Mouse (Mus musculus) heart, embryonic 16.5 days (tissue): ENCODE measurements around the gene Meiob. TPM values are rescaled to one million over a fixed set of nuclear protein-coding genes. Genes with fewer than 3 reads are reported as not detected.

ENCODE experiments used
- ATAC-seq: fragments of 200-750 bp; cut with Nextera tagmentation; replicated peaks from 2 replicates; pipeline ENCODE4 v1.8.0; 2017; ENCODE audit warnings: moderate number of reproducible peaks; ENCODE audit not compliant: insufficient read depth, low FRiP score; ENCODE audit errors: extremely low read depth
- H3K27ac ChIP-seq: fragments of 300-500 bp; sonication (generic); 2 replicates; pipeline ENCODE4 v1.5.1; 2014; ENCODE audit warnings: mild to moderate bottlenecking, low read length, control low read depth, moderate library complexity
- H3K27me3 ChIP-seq: fragments of 300-500 bp; sonication (generic); 2 replicates; pipeline ENCODE4 v1.6.1; 2014; ENCODE audit warnings: low read length, mixed read lengths; ENCODE audit not compliant: control insufficient read depth, insufficient read depth
- H3K36me3 ChIP-seq: fragments of 300-500 bp; sonication (generic); 2 replicates; pipeline ENCODE4 v1.6.1; 2014; ENCODE audit not compliant: control insufficient read depth, insufficient read depth
- H3K4me1 ChIP-seq: fragments of 300-500 bp; sonication (generic); 2 replicates; pipeline ENCODE4 v1.6.1; 2014; ENCODE audit warnings: low read length, mixed read lengths; ENCODE audit not compliant: control insufficient read depth, insufficient read depth
- H3K4me2 ChIP-seq: fragments of 300-500 bp; sonication (generic); 2 replicates; pipeline ENCODE4 v1.6.1; 2014; ENCODE audit warnings: low read depth, mild to moderate bottlenecking, control low read depth, low read length
- H3K4me3 ChIP-seq: fragments of 300-500 bp; sonication (generic); 2 replicates; pipeline ENCODE4 v1.5.1; 2014; ENCODE audit warnings: mild to moderate bottlenecking, control low read depth, low read length
- H3K9ac ChIP-seq: fragments of 300-500 bp; sonication (generic); 2 replicates; pipeline ENCODE4 v1.6.1; 2014; ENCODE audit warnings: low read length, control low read depth
- H3K9me3 ChIP-seq: fragments of 300-500 bp; sonication (generic); replicated peaks from 2 replicates; pipeline ENCODE4 v1.6.1; 2016; ENCODE audit warnings: low read length; ENCODE audit not compliant: control insufficient read depth
- WGBS: fragments of 180-500 bp; shearing (Covaris S2); extraction: QIAGEN DNeasy Blood & Tissue Kit; methylation state at CpG from one replicate; pipeline ENCODE4 v1.1.7; 2014; 5-methylcytosine and 5-hydroxymethylcytosine counted together
- polyA plus RNA-seq: library from polyadenylated mRNA; unstranded; fragments of >200 nt; fragmentation: Nextera tagmentation; extraction: Ambion mirVana; gene quantifications from 2 replicates; pipeline ENCODE4 v1.2.1, GENCODE M21; 2015

The Meiob gene
- polyA plus RNA-seq, 1 experiment from 2014 or later: not detected

DNA sequence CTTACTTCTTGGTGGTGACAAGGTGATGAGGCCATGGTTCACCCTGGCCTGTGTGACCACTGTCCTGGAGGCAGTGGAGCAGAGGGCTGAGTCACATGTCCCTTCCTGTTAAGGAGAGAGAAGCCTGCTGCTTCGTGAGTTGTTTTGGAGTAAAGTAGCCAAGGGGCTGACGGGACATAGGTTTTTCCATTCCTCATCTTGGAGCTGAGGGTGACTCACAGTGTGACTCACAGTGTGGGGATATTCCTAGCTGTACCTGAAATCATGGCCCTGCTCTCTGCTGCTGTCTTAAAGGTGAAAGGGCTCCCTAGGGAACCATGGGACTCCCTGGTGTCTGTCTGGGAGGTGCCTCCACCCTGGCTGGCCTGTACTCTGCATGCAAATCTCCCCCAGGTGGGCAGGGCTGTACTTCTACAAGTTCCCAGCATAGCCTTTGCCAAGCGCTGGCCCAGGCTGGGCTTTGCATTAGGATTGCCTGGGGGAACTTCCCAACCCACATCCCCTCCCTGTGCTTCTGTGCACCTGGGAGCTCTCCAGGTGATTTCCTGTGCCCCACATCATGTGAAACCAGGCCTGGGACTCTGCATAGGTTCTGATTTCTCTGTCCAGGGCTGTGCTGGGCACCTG, 51.9 kb downstream of the Meiob start:
- H3K9ac ChIP-seq: no peak overlapping the region
- H3K27me3 ChIP-seq: no peaks in the 10 kb centered on the region; the same call in 1 of the 2 replicates
- peaks cover 12% of the 10 kb centered on the region; the same call in 1 of the 2 replicates for H3K36me3 ChIP-seq
- ATAC-seq: no peak
- 77% methylated on average over 3 of the region's 3 CpGs for WGBS
- no peak overlapping the region for H3K27ac ChIP-seq
- H3K9me3 ChIP-seq: no peaks in the 10 kb centered on the region
- no peak overlapping the region for H3K4me3 ChIP-seq
- H3K4me1 ChIP-seq: peaks cover 6% of the 10 kb centered on the region; the same call in 1 of the 2 replicates
- H3K4me2 ChIP-seq: no peak overlapping the region

GRCm38 (mm10) chr17:24856589-24856988, 52.5 kb downstream of the Meiob start:
- Histone ChIP-seq H3K4me1 (no peaks in the 10 kb centered on the region), H3K27me3 (no peaks in the 10 kb centered on the region), H3K27ac (no peak overlapping the region), H3K9me3 (no peaks in the 10 kb centered on the region), H3K4me3 (no peak overlapping the region), H3K36me3 (peaks cover 19% of the 10 kb centered on the region), H3K9ac (no peak overlapping the region), H3K4me2 (no peak overlapping the region)
- 86% methylated on average over 13 of the region's 13 CpGs for WGBS
- ATAC-seq: no peak

DNA sequence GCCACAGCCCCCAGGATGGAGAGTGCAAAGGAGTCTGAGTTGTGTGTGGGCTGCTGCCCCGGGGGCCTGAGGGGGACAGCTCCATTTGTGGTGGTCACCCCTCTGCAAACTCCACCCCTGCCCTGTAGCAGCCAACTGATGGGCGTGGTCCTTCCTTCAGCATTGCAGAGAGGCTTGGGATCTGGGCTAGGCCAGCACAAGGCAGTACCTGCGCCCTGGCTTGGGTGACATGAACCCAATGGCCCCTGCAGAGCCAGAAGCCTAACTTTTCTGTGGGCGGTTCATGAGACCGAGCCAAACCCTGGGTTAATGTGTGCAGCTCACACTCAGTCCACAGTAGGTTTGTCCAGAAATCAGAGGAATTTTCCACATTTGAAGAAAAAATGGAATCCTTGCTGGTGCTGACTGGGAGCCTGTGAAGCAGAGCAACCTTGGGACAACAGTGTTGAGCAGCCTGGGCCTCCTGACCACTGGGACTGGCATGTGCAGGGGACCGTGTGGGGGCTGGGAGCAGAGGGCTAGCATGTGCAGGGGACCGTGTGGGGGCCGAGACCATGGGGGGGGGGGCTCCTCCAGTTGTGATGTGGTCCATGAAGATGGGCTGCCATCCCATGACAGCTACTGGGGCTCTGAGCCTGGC, 53.9 kb downstream of the Meiob start:
- Histone ChIP-seq H3K4me1 (no peaks in the 10 kb centered on the region), H3K9ac (no peak overlapping the region), H3K36me3 (peaks cover 24% of the 10 kb centered on the region), H3K27me3 (no peaks in the 10 kb centered on the region), H3K4me3 (no peak overlapping the region), H3K4me2 (no peak overlapping the region), H3K9me3 (no peaks in the 10 kb centered on the region), H3K27ac (no peak overlapping the region)
- WGBS: 86% methylated on average over 8 of the region's 8 CpGs
- ATAC-seq: no peak

DNA sequence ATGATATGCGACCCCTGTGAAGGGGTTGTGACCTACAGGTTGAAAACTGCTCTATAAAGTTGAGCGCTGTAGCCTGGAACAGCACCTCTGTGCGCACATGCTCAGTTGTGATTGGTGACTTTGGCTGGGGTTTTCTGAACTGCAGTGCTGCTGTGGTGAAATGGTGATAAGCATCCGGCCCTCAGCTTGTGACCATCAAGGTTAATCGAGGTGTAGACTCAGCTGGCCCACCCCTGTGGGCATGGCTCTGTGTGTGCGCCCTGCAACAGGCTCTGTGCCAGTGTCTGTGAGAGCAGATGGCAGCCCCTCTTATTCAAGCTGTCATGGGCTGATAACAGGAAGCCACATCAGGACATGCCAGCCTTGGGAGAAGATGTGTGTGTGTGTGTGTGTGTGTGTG, 54.9 kb downstream of the Meiob start:
- WGBS: 83% methylated on average over 6 of the region's 6 CpGs
- H3K9me3 ChIP-seq: no peaks in the 10 kb centered on the region
- no peak overlapping the region for H3K4me2 ChIP-seq
- H3K36me3 ChIP-seq: peaks cover 21% of the 10 kb centered on the region
- H3K9ac ChIP-seq: no peak overlapping the region
- no peak overlapping the region for H3K27ac ChIP-seq
- no peak overlapping the region for H3K4me3 ChIP-seq
- no peaks in the 10 kb centered on the region for H3K4me1 ChIP-seq
- no peak for ATAC-seq
- no peaks in the 10 kb centered on the region for H3K27me3 ChIP-seq

GRCm38 (mm10) chr17:24860076-24860475, 56.0 kb downstream of the Meiob start:
- Histone ChIP-seq H3K27ac (no peak overlapping the region), H3K4me1 (no peaks in the 10 kb centered on the region), H3K9ac (no peak overlapping the region), H3K4me2 (no peak overlapping the region), H3K9me3 (no peaks in the 10 kb centered on the region), H3K4me3 (no peak overlapping the region), H3K27me3 (no peaks in the 10 kb centered on the region), H3K36me3 (peaks cover 22% of the 10 kb centered on the region)
- 88% methylated on average over 8 of the region's 8 CpGs for WGBS
- no peak for ATAC-seq

DNA sequence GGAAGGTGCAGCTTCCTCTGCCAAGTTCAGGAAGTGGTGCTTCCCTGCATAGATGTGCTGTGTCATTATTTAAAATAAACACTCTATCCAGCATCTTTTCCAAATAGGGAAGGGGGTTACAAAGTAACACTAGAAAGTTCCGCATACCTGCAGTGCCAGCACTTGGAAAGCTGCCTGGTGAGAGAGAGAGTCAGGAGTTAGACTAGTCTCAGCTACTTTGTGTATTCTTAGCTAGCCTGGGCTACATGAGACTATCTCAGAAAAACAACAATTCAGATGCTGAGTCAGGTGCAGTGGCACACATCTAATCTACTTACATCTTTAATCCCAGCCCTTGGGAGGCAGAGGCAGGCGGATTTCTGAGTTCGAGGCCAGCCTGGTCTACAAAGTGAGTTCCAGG, 57.7 kb downstream of the Meiob start:
- H3K4me2 ChIP-seq: no peak overlapping the region
- peaks cover 23% of the 10 kb centered on the region for H3K36me3 ChIP-seq
- no peak overlapping the region for H3K9ac ChIP-seq
- H3K9me3 ChIP-seq: no peaks in the 10 kb centered on the region
- H3K27me3 ChIP-seq: no peaks in the 10 kb centered on the region
- H3K4me3 ChIP-seq: no peak overlapping the region
- 84% methylated on average over 3 of the region's 3 CpGs for WGBS
- no peak for ATAC-seq
- no peaks in the 10 kb centered on the region for H3K4me1 ChIP-seq
- H3K27ac ChIP-seq: no peak overlapping the region

GRCm38 (mm10) chr17:24865776-24866175, 61.7 kb downstream of the Meiob start, which contains the start of gene Igfals:
Gene Igfals (plus strand): TSS chr17:24865997.
- Histone ChIP-seq H3K27ac (no peak within 1 kb of the TSS), H3K9ac (no peak within 1 kb of the TSS), H3K9me3 (no peaks in the 10 kb centered on the region), H3K4me2 (no peak within 1 kb of the TSS), H3K27me3 (no peaks in the 10 kb centered on the region), H3K4me3 (no peak within 1 kb of the TSS), H3K4me1 (no peaks in the 10 kb centered on the region), H3K36me3 (peaks cover 17% of the 10 kb centered on the region)
- ATAC-seq: no peak
- 86% methylated on average over 8 of the region's 8 CpGs for WGBS

DNA sequence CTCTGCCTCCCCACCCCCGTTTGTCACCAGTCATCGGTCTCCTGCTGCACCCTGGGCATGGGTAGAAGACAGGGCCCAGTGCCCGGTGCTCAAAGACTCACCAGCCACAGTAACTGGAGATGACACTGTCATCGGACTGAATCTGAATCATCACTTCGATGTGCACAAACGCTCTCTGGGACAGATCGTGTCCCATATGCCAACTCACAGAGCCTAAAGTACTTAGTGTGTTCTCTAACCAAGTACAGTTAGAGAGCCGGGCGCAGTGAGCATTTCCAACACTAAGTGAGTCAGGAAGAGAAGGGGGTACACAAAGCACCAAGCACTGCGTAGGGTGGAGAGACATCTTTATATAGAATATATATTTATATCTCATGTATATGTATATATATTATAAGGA, 63.8 kb downstream of the Meiob start:
- H3K27ac ChIP-seq: no peak overlapping the region
- WGBS: 85% methylated on average over 10 of the region's 10 CpGs
- ATAC-seq: no peak
- H3K9me3 ChIP-seq: no peaks in the 10 kb centered on the region
- H3K4me1 ChIP-seq: no peaks in the 10 kb centered on the region
- H3K9ac ChIP-seq: no peak overlapping the region
- H3K36me3 ChIP-seq: peaks cover 6% of the 10 kb centered on the region; the same call in 1 of the 2 replicates
- no peak overlapping the region for H3K4me2 ChIP-seq
- no peaks in the 10 kb centered on the region for H3K27me3 ChIP-seq
- no peak overlapping the region for H3K4me3 ChIP-seq

- Histone ChIP-seq H3K36me3 (no peaks in the 10 kb centered on the region), H3K4me2 (no peak overlapping the region), H3K9me3 (no peaks in the 10 kb centered on the region), H3K4me3 (no peak overlapping the region), H3K27ac (no peak overlapping the region), H3K27me3 (no peaks in the 10 kb centered on the region), H3K4me1 (no peaks in the 10 kb centered on the region), H3K9ac (no peak overlapping the region)
- no peak for ATAC-seq
- 36% methylated on average over 4 of the region's 4 CpGs for WGBS
Observed at GRCm38 (mm10) chr17:24873695-24874404, 69.8 kb downstream of the Meiob start.
